Mouse (Mus musculus): ENCODE data around the gene Myoz2.

Myoz2 gene

DNA sequence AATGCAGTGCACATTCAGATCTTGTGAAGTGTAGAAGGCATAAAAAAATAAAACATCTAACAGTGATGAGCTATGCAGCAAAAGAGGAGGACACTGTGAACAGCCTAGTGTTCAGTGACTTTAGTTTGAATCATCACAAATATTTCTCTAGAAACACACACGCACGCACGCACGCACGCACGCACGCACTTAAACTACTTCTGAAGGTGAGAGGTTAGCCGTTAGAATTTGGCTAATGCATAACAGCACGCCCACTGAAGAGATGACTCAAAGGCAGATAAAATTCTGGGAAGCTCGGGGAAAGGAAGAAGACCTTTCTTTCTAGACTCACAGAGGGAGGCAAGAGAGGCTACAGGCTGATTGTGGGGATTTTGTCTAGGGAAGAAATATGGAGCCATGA is 27.4 kb downstream of the Myoz2 start:
- no peak for DNase-seq (ENCODE audit: low spot score in 2 of 2)

DNA sequence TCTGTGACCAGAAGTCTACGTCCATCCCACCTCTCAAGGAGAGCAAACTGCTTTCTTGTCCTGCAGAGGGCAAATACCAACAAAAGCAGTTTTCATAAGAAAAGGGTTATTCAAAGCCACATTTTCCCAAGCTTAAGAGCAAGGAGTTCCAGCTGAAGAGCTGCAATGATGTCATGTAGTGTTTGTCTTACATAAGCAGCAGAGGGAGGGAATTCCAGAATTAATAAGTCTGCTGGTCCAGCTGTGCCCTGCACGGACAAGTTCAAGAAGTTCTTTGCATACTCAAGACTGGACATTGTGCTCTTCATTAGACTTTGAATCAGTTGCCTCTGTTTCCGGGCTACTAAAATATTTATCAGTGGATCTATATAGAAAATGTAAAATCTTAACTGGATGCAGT is 33.8 kb downstream of the Myoz2 start:
- DNase-seq (ENCODE audit: low spot score in 2 of 2): no peak

DNA sequence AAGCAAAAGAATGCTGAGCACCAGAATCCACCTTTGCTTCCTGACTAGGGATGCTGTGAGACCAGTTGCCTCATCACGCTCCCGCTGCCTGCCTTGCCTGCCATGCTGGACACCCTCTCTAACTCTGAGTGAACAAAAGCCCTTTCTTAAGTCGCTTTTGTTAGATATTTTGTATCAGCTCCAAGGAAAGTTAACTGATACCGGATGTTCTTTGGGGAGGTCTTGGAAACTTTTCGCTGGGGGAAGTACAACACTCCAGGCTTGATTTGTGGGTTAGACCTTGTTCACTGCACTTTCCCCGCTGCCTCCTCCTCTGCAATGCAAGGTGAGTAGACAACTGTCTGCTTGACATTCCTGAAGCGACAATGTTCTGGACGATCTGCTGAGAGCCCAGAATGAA is 36.3 kb downstream of the Myoz2 start:
- DNase-seq (ENCODE audit: low spot score in 2 of 2): no peak

DNA sequence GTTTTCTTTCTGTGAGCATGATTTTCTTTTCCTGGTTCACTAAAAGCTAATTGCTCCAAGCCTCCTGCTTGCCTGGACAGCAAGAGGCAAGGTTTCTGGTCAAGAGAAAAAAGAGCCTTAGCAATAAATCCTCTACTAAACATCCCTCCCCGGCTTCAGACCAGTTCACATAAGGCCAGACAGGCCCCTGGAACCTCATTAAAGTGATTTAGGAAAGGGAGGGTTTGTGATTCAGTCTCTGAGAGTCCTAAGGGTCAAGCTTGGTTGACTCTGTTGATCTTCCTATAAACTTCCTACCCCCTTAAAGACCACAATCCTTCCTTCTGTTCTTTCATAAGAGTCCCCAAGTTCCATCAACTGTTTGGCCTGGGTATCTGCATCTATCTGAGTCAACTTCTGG is 37.8 kb downstream of the Myoz2 start:
- no peak for DNase-seq (ENCODE audit: low spot score in 2 of 2)

DNA sequence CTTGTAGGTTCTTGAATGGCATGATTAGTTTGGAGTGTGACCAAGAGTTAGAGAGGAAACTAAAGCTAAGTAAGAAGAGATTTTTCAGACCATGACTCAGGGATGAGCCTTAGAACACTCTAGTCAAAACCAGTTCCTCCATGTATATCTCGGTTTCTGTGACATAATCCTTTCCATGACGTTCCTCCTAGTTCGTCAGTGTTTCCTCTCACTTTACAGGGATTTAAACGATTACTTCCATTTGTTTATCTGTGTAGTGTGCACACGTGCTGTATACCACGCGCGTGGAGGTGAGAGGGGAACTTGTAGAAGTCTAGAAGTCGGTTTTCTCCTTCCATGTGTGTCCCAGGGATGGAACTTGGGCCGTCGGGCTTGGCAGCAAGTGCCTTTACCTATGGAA is 47.9 kb downstream of the Myoz2 start:
- no peak for DNase-seq (ENCODE audit: low spot score in 2 of 2)

DNA sequence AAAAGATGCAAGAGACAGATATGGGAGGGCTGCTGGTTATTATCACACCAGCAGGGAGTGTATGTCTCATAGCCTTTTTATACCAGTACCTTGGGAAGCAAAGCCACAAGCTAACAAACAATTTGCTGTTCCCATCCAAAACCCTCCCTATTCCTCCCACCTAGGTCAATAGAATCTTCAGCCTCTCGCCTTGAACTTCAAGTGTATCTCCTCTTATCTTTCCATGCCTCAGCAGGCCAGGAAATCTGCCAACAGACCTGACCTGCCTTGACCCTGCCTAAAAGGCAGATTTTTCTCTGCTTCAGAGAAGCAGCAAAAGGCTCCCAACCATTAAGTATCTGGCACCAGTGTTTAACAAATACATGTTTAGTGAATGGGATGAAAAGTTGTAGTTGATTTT is 48.4 kb downstream of the Myoz2 start:
- peak in 1 of 2 experiments; percentile 28 for DNase-seq (ENCODE audit: low spot score in 2 of 2)

DNA sequence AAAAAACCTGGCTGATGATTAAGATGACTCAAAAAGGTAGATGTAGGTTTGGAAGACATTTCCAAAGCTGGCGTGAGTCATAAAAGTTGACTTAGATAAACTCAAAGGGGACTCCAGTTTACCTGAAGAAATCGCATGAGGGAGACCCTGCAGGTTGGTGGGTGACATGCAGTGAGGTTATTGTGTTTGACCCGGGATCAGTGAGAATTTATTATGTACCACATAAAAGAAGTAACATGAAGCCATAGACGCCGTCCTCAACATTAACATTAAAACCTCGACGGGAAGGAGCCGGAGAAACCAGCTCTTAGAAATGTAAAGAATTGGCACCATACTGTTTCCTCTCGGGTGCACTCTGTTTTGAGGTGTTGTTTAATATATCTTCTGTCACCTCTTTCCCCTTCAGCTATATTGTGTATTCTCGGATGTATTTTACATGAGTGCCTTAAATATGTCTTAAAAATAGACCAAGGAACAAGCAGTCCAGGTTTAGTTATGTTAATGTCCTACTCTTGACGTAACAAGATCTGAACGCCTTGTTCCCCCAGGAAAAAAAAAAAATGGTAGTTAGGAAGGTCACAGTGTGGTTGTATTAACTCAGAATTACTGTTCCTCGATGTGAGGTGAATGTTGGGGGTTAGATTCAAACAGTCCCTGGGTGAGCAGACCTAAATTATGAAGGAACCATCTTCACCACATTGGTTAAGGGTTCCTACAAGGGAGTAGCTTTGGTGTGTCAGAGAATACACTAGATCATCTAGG is 49.5 kb downstream of the Myoz2 start:
- no peak for DNase-seq (ENCODE audit: low spot score in 2 of 2)

DNA sequence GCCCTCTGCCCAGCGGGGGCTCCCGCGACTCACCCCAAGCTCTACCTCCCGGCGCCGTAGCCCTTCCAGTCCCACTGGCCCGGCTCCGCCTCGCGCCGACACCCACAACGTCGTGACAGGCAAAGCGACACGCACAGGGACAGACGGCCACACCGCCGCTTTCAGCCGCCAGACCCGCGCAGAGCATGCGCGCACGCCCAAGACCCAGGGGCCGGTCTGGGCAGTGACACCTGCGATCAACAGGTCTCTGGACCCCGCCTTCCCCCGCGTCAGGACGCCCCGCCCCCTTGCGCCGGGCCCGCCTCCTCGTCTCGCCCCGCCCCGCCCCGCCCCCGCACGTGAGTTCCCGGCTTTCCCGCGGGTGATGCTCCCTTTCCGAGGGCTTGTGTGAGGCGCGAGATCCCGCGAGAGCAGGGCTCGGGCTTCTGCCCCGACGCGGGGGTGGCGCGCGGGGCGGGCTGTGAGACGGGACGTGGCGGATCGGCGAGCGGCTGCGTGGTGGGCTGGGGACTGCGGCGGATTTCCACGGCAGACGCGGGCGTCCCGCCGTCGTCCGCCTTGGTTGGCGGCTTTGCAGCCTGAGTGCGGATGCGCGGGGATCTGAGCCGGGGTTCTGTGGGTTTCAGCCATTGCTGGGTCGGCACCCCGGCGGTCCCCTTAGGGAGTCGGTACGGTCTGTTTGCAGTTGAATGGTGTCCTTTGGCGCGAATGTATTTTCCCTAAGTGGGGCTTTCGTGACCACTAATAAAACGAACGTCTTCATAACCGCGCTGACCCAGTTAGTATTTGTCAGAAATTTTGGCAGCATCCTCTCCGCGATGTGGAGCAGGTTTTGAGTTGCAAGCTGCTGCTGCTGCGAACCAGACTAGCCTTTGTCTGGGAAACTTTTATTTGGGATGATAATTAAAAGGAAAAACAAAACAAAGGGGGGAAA is 50.3 kb downstream of the Myoz2 start, which contains the start of gene Usp53:
Gene Usp53, minus strand, starts transcription at position 262 of the 934 bp plus-strand sequence.
- DNase-seq (ENCODE audit: low spot score in 2 of 2): peak; percentile 93

DNA sequence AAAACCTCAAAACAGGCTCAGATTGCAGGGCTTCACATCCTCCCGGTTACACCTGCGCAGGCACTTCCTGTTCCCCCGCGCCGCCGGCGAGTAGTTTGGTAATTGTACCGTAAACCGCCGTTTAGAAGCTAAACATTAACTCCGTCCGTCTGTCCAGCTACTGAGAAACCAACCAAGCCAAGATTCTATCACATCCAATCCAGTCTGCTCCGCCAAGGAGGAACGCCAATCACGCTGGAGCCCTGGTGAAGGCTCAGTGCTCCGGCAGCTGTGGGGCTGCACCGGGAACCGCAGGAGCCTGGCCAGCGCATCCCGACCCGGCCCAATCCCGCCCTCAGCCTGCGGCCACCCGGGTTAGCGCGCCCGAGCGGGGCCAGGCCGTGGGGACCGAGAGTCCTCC is 51.0 kb downstream of the Myoz2 start:
- peak in 1 of 2 experiments; percentile 60 for DNase-seq (ENCODE audit: low spot score in 2 of 2)

DNA sequence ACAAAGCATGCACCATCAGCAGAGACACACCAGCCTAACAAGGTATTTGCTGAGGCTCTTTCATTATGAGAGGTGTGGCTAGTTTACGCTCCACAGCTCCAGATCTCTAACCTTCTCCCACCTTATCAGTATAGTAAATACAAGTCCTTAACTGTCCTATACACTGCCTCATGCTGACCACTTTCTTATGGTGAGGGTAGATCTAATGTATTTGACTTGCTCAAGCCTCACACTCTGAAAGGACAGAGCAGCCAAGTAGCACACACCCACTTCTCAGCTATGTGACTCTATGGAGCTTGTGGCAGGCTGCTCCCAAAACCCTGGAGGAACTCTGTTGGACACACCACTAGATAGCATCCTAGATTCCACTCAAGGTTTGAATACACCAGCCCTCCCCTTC is 58.9 kb downstream of the Myoz2 start:
- DNase-seq (ENCODE audit: low spot score in 2 of 2): no peak

DNA sequence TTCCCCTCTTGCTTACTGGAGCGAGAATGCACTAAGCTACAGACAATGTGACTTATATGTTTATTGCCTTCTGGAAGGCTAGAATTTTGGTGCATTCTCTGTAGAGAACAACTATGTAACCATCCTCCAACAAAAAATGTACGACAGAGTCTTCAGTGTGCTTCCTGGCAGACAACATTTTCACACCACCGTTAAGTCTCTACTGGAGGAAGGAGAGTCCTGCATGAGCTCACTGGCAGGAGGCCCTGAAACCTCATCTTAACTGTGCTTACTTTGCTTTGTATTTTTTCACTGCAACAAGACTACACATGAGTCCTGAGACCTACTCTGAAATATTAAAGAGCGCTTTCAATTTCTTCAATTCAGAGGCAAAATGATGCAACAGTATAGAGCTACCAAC is 59.5 kb downstream of the Myoz2 start:
- DNase-seq (ENCODE audit: low spot score in 2 of 2): no peak

DNA sequence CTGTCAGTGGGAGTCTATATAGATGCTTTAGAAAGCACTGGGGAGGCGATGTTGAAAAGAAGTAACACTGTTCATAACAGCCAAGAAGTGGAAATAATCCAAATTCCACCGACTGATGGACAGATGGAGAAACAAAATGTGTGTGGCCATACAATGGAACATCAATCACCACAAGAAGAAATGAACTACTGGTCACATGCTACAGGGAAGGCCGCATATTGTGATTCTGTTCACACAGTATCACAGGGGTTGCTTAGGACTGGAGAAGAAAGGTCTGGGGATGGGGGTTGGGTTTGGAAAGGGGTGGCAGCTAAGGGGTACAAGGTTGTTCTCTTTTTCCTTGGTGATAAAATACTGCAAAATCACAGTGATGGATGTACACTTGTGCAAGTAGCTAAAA is 60.0 kb downstream of the Myoz2 start:
- DNase-seq (ENCODE audit: low spot score in 2 of 2): no peak

DNA sequence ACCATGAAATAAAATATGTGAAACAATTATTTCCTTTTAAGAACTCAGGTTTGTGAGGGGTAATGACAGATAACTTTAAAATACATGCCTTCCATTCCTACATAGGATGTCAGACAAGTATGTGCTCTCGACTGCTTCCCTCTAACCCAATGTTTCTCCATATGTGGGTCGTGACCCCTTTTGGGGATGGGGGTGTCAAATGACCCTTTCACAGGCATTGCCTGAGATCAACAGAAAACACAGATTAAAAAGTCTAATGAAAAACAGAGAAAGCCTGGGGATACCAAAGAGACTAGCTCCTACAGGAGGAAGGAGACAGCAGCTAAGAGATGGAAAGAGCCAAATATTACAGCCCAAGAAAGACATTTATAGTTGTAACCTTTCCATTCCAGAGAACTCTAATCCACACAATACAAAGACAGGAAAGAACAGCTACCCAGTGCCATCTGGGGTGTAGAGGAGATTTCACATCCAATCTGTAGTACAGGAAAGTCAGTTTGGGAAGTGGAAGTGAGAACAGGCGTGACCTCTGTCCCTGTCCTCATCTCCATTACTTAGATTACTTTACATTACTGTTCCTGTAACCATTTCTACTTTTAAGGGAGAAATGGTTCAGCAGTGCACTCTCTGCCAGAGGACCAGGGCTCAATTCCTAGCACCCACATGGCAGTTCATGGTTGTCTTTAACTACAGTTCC is 62.5 kb downstream of the Myoz2 start:
- no peak for DNase-seq (ENCODE audit: low spot score in 2 of 2)

DNA sequence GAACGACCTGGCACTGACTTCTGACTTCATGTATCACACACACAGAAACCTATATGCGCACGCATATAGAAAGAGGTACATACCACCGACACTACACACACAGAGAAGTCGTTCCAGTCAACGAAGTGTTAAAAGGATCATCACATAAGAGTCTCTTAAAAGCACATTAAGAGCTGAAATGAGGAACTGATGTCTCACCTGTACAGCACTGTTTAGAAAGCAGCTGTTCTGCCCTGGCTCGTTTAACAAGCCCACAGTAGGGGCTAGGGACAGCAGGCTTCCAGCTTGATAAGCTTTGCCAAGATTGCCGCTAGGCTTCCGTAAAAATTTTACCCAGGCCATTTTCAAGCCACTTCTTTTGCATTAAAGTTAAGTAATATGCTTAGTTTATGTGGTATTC is 66.4 kb downstream of the Myoz2 start:
- DNase-seq (ENCODE audit: low spot score in 2 of 2): no peak

DNA sequence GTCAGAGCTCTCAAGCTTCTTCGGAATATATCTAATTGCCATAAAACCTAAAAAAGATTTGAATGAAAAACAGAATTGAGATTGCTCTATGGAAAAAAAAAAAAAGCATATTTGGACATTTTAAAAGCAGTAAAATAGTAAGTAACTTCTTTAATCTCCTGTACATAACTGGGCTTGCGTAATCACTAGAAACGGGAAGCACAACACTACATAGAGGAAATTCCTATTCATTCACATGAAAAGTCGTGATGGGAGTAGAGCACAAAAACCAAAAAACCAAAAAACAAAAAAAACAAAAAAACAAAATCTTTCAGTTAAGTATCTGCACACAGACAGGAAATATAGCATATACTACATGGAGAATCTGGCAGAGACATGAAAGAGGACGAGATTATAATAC is 70.5 kb downstream of the Myoz2 start:
- no peak for DNase-seq (ENCODE audit: low spot score in 2 of 2)
